Mouse (Mus musculus) heart, embryonic 16.5 days (tissue): Measurements from ENCODE around the gene Lmbr1. TPM values are rescaled to one million over a fixed set of nuclear protein-coding genes. Genes with fewer than 3 reads are reported as not detected.
"Not testable (repeated sequence)": the region's sequence is repeated elsewhere in the genome, so short reads cannot be mapped to it uniquely, and the experiment has no call there.

ENCODE experiments used
- ATAC-seq: fragments of 200-750 bp; cut with Nextera tagmentation; replicated peaks from 2 replicates; pipeline ENCODE4 v1.8.0; 2017; ENCODE audit warnings: moderate number of reproducible peaks; ENCODE audit not compliant: insufficient read depth, low FRiP score; ENCODE audit errors: extremely low read depth
- H3K27ac ChIP-seq: fragments of 300-500 bp; sonication (generic); 2 replicates; pipeline ENCODE4 v1.5.1; 2014; ENCODE audit warnings: mild to moderate bottlenecking, low read length, control low read depth, moderate library complexity
- H3K27me3 ChIP-seq: fragments of 300-500 bp; sonication (generic); 2 replicates; pipeline ENCODE4 v1.6.1; 2014; ENCODE audit warnings: low read length, mixed read lengths; ENCODE audit not compliant: control insufficient read depth, insufficient read depth
- H3K36me3 ChIP-seq: fragments of 300-500 bp; sonication (generic); 2 replicates; pipeline ENCODE4 v1.6.1; 2014; ENCODE audit not compliant: control insufficient read depth, insufficient read depth
- H3K4me1 ChIP-seq: fragments of 300-500 bp; sonication (generic); 2 replicates; pipeline ENCODE4 v1.6.1; 2014; ENCODE audit warnings: low read length, mixed read lengths; ENCODE audit not compliant: control insufficient read depth, insufficient read depth
- H3K4me2 ChIP-seq: fragments of 300-500 bp; sonication (generic); 2 replicates; pipeline ENCODE4 v1.6.1; 2014; ENCODE audit warnings: low read depth, mild to moderate bottlenecking, control low read depth, low read length
- H3K4me3 ChIP-seq: fragments of 300-500 bp; sonication (generic); 2 replicates; pipeline ENCODE4 v1.5.1; 2014; ENCODE audit warnings: mild to moderate bottlenecking, control low read depth, low read length
- H3K9ac ChIP-seq: fragments of 300-500 bp; sonication (generic); 2 replicates; pipeline ENCODE4 v1.6.1; 2014; ENCODE audit warnings: low read length, control low read depth
- H3K9me3 ChIP-seq: fragments of 300-500 bp; sonication (generic); replicated peaks from 2 replicates; pipeline ENCODE4 v1.6.1; 2016; ENCODE audit warnings: low read length; ENCODE audit not compliant: control insufficient read depth
- WGBS: fragments of 180-500 bp; shearing (Covaris S2); extraction: QIAGEN DNeasy Blood & Tissue Kit; methylation state at CpG from one replicate; pipeline ENCODE4 v1.1.7; 2014; 5-methylcytosine and 5-hydroxymethylcytosine counted together
- polyA plus RNA-seq: library from polyadenylated mRNA; unstranded; fragments of >200 nt; fragmentation: Nextera tagmentation; extraction: Ambion mirVana; gene quantifications from 2 replicates; pipeline ENCODE4 v1.2.1, GENCODE M21; 2015

Lmbr1 gene
- polyA plus RNA-seq, result 15.4 and 17.6 TPM in 2 replicates

DNA sequence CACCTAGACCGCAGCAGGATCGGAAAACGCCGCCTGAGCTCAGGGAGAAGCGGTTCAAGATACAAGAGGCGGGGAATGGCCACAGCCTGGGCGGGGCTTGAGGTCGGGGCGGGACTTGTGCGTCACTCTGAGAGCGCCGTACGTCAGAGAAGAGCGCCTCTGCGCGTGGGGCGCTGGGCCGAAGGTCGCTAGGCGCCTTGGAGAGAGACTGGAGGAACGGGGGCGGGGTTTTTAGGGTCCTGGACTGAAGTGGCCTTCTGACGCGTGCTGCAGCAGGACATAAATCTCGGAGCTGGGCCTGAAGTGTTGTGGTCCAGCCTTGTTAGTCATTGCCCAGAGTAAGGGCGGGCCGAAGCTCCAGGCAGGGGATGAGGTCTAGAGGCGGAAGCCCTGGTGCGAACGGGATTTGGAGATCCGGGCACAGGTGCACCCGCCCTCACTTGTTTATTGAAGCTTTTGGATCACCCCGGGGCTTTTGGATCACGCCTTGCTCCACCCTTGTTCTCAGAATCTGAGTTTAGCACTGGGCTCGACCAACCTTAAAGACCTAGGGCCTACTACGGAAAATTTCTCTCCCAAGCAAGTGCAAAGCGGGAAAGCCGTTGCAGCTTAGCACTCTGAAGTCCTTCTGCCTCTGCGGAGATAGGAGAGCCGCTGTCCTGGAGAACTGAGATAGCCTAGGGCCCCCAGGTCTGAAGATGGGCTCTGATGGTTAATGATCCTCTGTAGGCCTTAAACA, at the start of gene Lmbr1:
Gene Lmbr1 (minus strand): TSS at position 93 of the 739 bp plus-strand sequence.
- peak within 1 kb of the TSS; percentile 90 for H3K4me2 ChIP-seq
- peak within 1 kb of the TSS; percentile 66 for H3K27ac ChIP-seq
- 1% methylated on average over 40 of the region's 40 CpGs for WGBS
- no peaks in the 10 kb centered on the region for H3K27me3 ChIP-seq
- H3K9ac ChIP-seq, result peak within 1 kb of the TSS; percentile 80
- peak; percentile 99 for ATAC-seq
- no peaks in the 10 kb centered on the region for H3K9me3 ChIP-seq
- peaks cover 8% of the 10 kb centered on the region for H3K4me1 ChIP-seq
- H3K36me3 ChIP-seq, result no peaks in the 10 kb centered on the region
- H3K4me3 ChIP-seq, result peak within 1 kb of the TSS; percentile 72

DNA sequence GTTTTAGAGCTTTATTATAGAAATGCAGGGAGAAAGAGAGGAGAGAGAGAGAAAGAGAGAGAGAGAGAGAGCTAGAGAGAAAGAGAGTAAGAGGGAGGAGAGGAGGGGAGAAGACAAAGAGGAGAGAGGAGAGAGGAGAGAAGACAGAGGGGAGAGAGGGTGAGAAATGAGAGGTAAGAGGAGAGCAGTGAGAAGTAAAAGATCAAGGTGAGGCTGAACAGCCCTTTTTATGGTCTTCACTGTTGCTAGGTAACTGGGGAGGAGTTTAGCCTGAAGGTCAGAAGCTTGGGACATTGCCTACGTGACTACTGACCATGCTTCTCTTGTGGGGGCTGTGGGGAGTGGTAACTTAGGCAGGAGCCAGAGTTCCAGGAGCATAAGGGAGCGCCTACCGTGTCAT, 45.1 kb upstream of the Lmbr1 start:
- H3K9ac ChIP-seq, H3K9me3 ChIP-seq, H3K4me3 ChIP-seq, H3K36me3 ChIP-seq, H3K27me3 ChIP-seq, ATAC-seq, H3K4me2 ChIP-seq, H3K27ac ChIP-seq, H3K4me1 ChIP-seq: not testable (repeated sequence)
- 47% methylated on average over 3 of the region's 3 CpGs for WGBS

- no peak overlapping the region for H3K9ac ChIP-seq
- no peaks in the 10 kb centered on the region for H3K27me3 ChIP-seq
- ATAC-seq, result no peak
- H3K4me2 ChIP-seq, result no peak overlapping the region
- H3K36me3 ChIP-seq, result no peaks in the 10 kb centered on the region
- H3K4me1 ChIP-seq, result no peaks in the 10 kb centered on the region
- H3K4me3 ChIP-seq, result no peak overlapping the region
- 0 out of 2 replicates have a peak, but pooled peaks cover 2% of the 10 kb centered on the region for H3K9me3 ChIP-seq
- H3K27ac ChIP-seq, result no peak overlapping the region
- 76% methylated on average over 3 of the region's 3 CpGs for WGBS
Measured at GRCm38 (mm10) chr5:29413041-29413440, 34.9 kb upstream of the Lmbr1 start.

- Histone ChIP-seq H3K4me3 (no peak overlapping the region), H3K9ac (no peak overlapping the region), H3K27ac (no peak overlapping the region), H3K27me3 (no peaks in the 10 kb centered on the region), H3K4me2 (no peak overlapping the region), H3K9me3 (no peaks in the 10 kb centered on the region), H3K4me1 (no peaks in the 10 kb centered on the region), H3K36me3 (no peaks in the 10 kb centered on the region)
- ATAC-seq, result no peak
Measured at GRCm38 (mm10) chr5:29410854-29411253, 32.7 kb upstream of the Lmbr1 start.

- ATAC-seq, result no peak
- Histone ChIP-seq H3K9me3 (no peaks in the 10 kb centered on the region), H3K4me2 (no peak overlapping the region), H3K4me1 (no peaks in the 10 kb centered on the region), H3K4me3 (no peak overlapping the region), H3K9ac (no peak overlapping the region), H3K27ac (no peak overlapping the region), H3K36me3 (no peaks in the 10 kb centered on the region), H3K27me3 (no peaks in the 10 kb centered on the region)
- WGBS, result 40% methylated on average over 4 of the region's 4 CpGs
Measured at GRCm38 (mm10) chr5:29398427-29398826, 20.2 kb upstream of the Lmbr1 start.

- Histone ChIP-seq H3K4me2 (no peak overlapping the region), H3K4me3 (no peak overlapping the region), H3K4me1 (no peaks in the 10 kb centered on the region; the same call in 1 of the 2 replicates), H3K36me3 (no peaks in the 10 kb centered on the region), H3K27ac (peak overlapping the region; percentile 67), H3K9ac (no peak overlapping the region), H3K27me3 (peaks cover 4% of the 10 kb centered on the region), H3K9me3 (no peaks in the 10 kb centered on the region)
- WGBS, result 16% methylated on average over 15 of the region's 15 CpGs
- 0 out of 2 replicates have a peak, but pooled peaks have one; percentile 24 for ATAC-seq
Measured at GRCm38 (mm10) chr5:29388944-29389765, 11.0 kb upstream of the Lmbr1 start.

GRCm38 (mm10) chr5:29388181-29388943, 10.2 kb upstream of the Lmbr1 start:
- ATAC-seq, result peak; percentile 71
- H3K9ac ChIP-seq, result no peak overlapping the region

GRCm38 (mm10) chr5:29387591-29387990, 9.4 kb upstream of the Lmbr1 start:
- no peaks in the 10 kb centered on the region; the same call in 1 of the 2 replicates for H3K4me1 ChIP-seq
- no peak overlapping the region for H3K4me3 ChIP-seq
- no peaks in the 10 kb centered on the region for H3K36me3 ChIP-seq
- H3K27me3 ChIP-seq, result peaks cover 4% of the 10 kb centered on the region
- H3K27ac ChIP-seq, result peak overlapping the region; percentile 58
- WGBS, result 22% methylated on average over 1 of the region's 1 CpGs
- no peaks in the 10 kb centered on the region for H3K9me3 ChIP-seq
- H3K9ac ChIP-seq, result no peak overlapping the region
- peak; percentile 25; the same call in 1 of the 2 replicates for ATAC-seq
- H3K4me2 ChIP-seq, result no peak overlapping the region

More at GRCm38 (mm10) chr5:29388181-29388943, 10.2 kb upstream of the Lmbr1 start:
- Histone ChIP-seq H3K36me3 (no peaks in the 10 kb centered on the region), H3K4me1 (no peaks in the 10 kb centered on the region; the same call in 1 of the 2 replicates), H3K9me3 (no peaks in the 10 kb centered on the region), H3K27ac (peak overlapping the region; percentile 67), H3K4me2 (no peak overlapping the region; the same call in 1 of the 2 replicates), H3K4me3 (no peak overlapping the region), H3K27me3 (peaks cover 4% of the 10 kb centered on the region)
- 39% methylated on average over 7 of the region's 7 CpGs for WGBS
